Comparison of ENCODE assay signal across 10 mouse cellular contexts in genomic region chr17:25064351-25064750, GRCm38 (mm10). TPM values are rescaled to one million over a fixed set of nuclear protein-coding genes. Genes with fewer than 3 reads are reported as not detected.
DNase-seq lines count a peak whose midpoint lies in the region; ATAC-seq and TF ChIP-seq lines count a peak whose summit lies in the region.
"Had no signal": no experiment of that assay in that cellular context is flagged by ENCODE, and none has a peak within 500 bp of the region (broad histone marks: within the 10 kb centered on the region; RNA-seq: fewer than 3 reads in every experiment).

No protein-coding gene starts in this region.

- no peak overlapping the region for H3K9ac ChIP-seq in intestine, embryonic 15.5 days
- H3K9ac ChIP-seq in lung, embryonic 16.5 days (ENCODE audit: low read length) = no peak overlapping the region
- H3K9ac ChIP-seq in forebrain, embryonic 12.5 days = no peak overlapping the region

- no peak for TF ChIP-seq CTCF in left cerebral cortex, adult 2 months (IDR thresholded peaks at IDR 0.05)

- intact Hi-C loops in left cerebral cortex, adult 2 months (cut with DNase I) = no loop called here
- intact Hi-C loops in left cerebral cortex, postnatal 25 days (cut with DNase I) = no loop called here

- peak overlapping the region; percentile 50 for H3K27ac ChIP-seq in left cerebral cortex, adult 2 months
- 0 out of 2 replicates have a peak overlapping the region, but pooled peaks have one; percentile 9 for H3K27ac ChIP-seq in intestine, embryonic 15.5 days
- peak overlapping the region; percentile 55; the same call in 1 of the 2 replicates for H3K27ac ChIP-seq in lung, embryonic 16.5 days (ENCODE audit: low read length)
- no peak overlapping the region for H3K27ac ChIP-seq in forebrain, embryonic 12.5 days

- H3K36me3 ChIP-seq in intestine, embryonic 15.5 days = peaks cover 13% of the 10 kb centered on the region; the same call in 1 of the 2 replicates
- H3K36me3 ChIP-seq in lung, embryonic 16.5 days (ENCODE audit: control insufficient read depth, insufficient read depth, low read length) = peaks cover 21% of the 10 kb centered on the region
- peaks cover 22% of the 10 kb centered on the region for H3K36me3 ChIP-seq in forebrain, embryonic 12.5 days (replicated peaks)

- no peak overlapping the region for H3K4me3 ChIP-seq in left cerebral cortex, adult 2 months
- no peak overlapping the region for H3K4me3 ChIP-seq in intestine, embryonic 15.5 days (replicated peaks)
- no peak overlapping the region for H3K4me3 ChIP-seq in lung, embryonic 16.5 days (ENCODE audit: low read length)
- H3K4me3 ChIP-seq in forebrain, embryonic 12.5 days (replicated peaks) = no peak overlapping the region
- H3K4me3 ChIP-seq: erythroblast, embryonic 14.5 days had no signal

- no peaks in the 10 kb centered on the region for H3K9me3 ChIP-seq in intestine, embryonic 15.5 days
- no peaks in the 10 kb centered on the region for H3K9me3 ChIP-seq in lung, embryonic 16.5 days (ENCODE audit: control insufficient read depth, low read length)
- no peaks in the 10 kb centered on the region for H3K9me3 ChIP-seq in forebrain, embryonic 12.5 days

- H3K4me2 ChIP-seq in intestine, embryonic 15.5 days (replicated peaks) = no peak overlapping the region
- no peak overlapping the region for H3K4me2 ChIP-seq in lung, embryonic 16.5 days (ENCODE audit: low read depth, low read length)
- H3K4me2 ChIP-seq in forebrain, embryonic 12.5 days = no peak overlapping the region

- no peak for ATAC-seq in intestine, embryonic 15.5 days
- ATAC-seq in lung, embryonic 16.5 days (ENCODE audit: low read depth) = peak; percentile 70
- ATAC-seq in forebrain, embryonic 12.5 days (ENCODE audit: low FRiP score) = no peak

- H3K4me1 ChIP-seq in intestine, embryonic 15.5 days (replicated peaks) = no peaks in the 10 kb centered on the region
- peaks cover 9% of the 10 kb centered on the region for H3K4me1 ChIP-seq in lung, embryonic 16.5 days (replicated peaks; ENCODE audit: control insufficient read depth, insufficient read depth, low read length)
- H3K4me1 ChIP-seq in forebrain, embryonic 12.5 days = no peaks in the 10 kb centered on the region

- no peak for DNase-seq in left cerebral cortex, adult 2 months (ENCODE audit: extremely low spot score in 1 of 2, low spot score in 2 of 2)
- DNase-seq in left cerebral cortex, postnatal 25 days (ENCODE audit: low spot score in 2 of 2) = no peak
- peak; percentile 46 for DNase-seq in gastrocnemius, postnatal 10 days
- no peak for DNase-seq in frontal cortex, adult 2 months (ENCODE audit: extremely low spot score in 1 of 2, low spot score in 1 of 2)
- DNase-seq in layer of hippocampus, postnatal 36 days = no peak
- DNase-seq: thymus, postnatal 14 days had no signal

- no peaks in the 10 kb centered on the region for H3K27me3 ChIP-seq in intestine, embryonic 15.5 days (replicated peaks)
- H3K27me3 ChIP-seq in lung, embryonic 16.5 days (ENCODE audit: control insufficient read depth, insufficient read depth, low read depth, low read length) = no peaks in the 10 kb centered on the region
- no peaks in the 10 kb centered on the region for H3K27me3 ChIP-seq in forebrain, embryonic 12.5 days

- WGBS in intestine, embryonic 15.5 days = 69% methylated on average over 9 of the region's 9 CpGs
- WGBS in lung, embryonic 16.5 days = 38% methylated on average over 9 of the region's 9 CpGs
- WGBS in forebrain, embryonic 12.5 days = 81% methylated on average over 9 of the region's 9 CpGs

RNA-seq across cellular contexts. Expression of gene Tmem204, which starts 19.0 kb away (rescaled TPM):
- 10 to 100 TPM in 1 of 2 experiments, 1 to 10 TPM in 1; 9.5 to 11.1 TPM for total RNA-seq in left cerebral cortex, adult 2 months (2021)
- 10 to 100 TPM; 10.5 to 11.8 TPM for total RNA-seq in left cerebral cortex, postnatal 25 days (2021)
- total RNA-seq in gastrocnemius, postnatal 10 days (2021) = 10 to 100 TPM; 16.0 to 16.5 TPM
- 22.8 and 23.2 TPM in 2 replicates for polyA plus RNA-seq in intestine, embryonic 15.5 days (2015; fragmentation: Nextera tagmentation; extraction: Ambion mirVana)
- polyA plus RNA-seq in lung, embryonic 16.5 days (2015; fragmentation: Nextera tagmentation; extraction: Ambion mirVana) = 108 and 122 TPM in 2 replicates
- polyA plus RNA-seq in frontal cortex, adult 2 months (2012; rRNA removed) = 16.2 and 16.3 TPM in 2 replicates
- polyA plus RNA-seq in forebrain, embryonic 12.5 days (2016; fragmentation: Nextera tagmentation; extraction: Ambion mirVana) = 8.2 and 9.1 TPM in 2 replicates
- 1 to 10 TPM; 7.7 to 8.2 TPM for total RNA-seq in layer of hippocampus, postnatal 36 days (2021)
- polyA plus RNA-seq: erythroblast, embryonic 14.5 days had no signal

RNA-seq across cellular contexts. Expression of gene Ift140, which starts 48.5 kb away (rescaled TPM):
- 10 to 100 TPM; 17.9 to 21.0 TPM for total RNA-seq in left cerebral cortex, adult 2 months (2021)
- 10 to 100 TPM; 21.9 to 23.0 TPM for total RNA-seq in left cerebral cortex, postnatal 25 days (2021)
- 1 to 10 TPM; 6.3 to 7.3 TPM for total RNA-seq in gastrocnemius, postnatal 10 days (2021)
- polyA plus RNA-seq in intestine, embryonic 15.5 days (2015; fragmentation: Nextera tagmentation; extraction: Ambion mirVana) = 12.3 and 14.8 TPM in 2 replicates
- polyA plus RNA-seq in lung, embryonic 16.5 days (2015; fragmentation: Nextera tagmentation; extraction: Ambion mirVana) = 16.8 and 17.1 TPM in 2 replicates
- polyA plus RNA-seq in frontal cortex, adult 2 months (2012; rRNA removed) = 19.0 and 23.6 TPM in 2 replicates
- 28.1 and 31.8 TPM in 2 replicates for polyA plus RNA-seq in forebrain, embryonic 12.5 days (2016; fragmentation: Nextera tagmentation; extraction: Ambion mirVana)
- 10 to 100 TPM; 23.8 to 24.0 TPM for total RNA-seq in layer of hippocampus, postnatal 36 days (2021)

RNA-seq across cellular contexts. Expression of gene Cramp1l, which starts 48.8 kb away (rescaled TPM):
- 10 to 100 TPM; 31.9 to 33.9 TPM for total RNA-seq in left cerebral cortex, adult 2 months (2021)
- total RNA-seq in left cerebral cortex, postnatal 25 days (2021) = 10 to 100 TPM; 25.7 to 26.6 TPM
- 1 to 10 TPM; 9.1 to 9.9 TPM for total RNA-seq in gastrocnemius, postnatal 10 days (2021)
- polyA plus RNA-seq in intestine, embryonic 15.5 days (2015; fragmentation: Nextera tagmentation; extraction: Ambion mirVana) = 5.2 and 5.3 TPM in 2 replicates
- polyA plus RNA-seq in lung, embryonic 16.5 days (2015; fragmentation: Nextera tagmentation; extraction: Ambion mirVana) = 5.0 and 5.7 TPM in 2 replicates
- polyA plus RNA-seq in frontal cortex, adult 2 months (2012; rRNA removed) = 21.5 and 22.2 TPM in 2 replicates
- 12.8 and 14.6 TPM in 2 replicates for polyA plus RNA-seq in forebrain, embryonic 12.5 days (2016; fragmentation: Nextera tagmentation; extraction: Ambion mirVana)
- 10 to 100 TPM; 27.2 to 28.3 TPM for total RNA-seq in layer of hippocampus, postnatal 36 days (2021)

RNA-seq across cellular contexts. Expression of gene Telo2, which starts 51.4 kb away (rescaled TPM):
- total RNA-seq in left cerebral cortex, adult 2 months (2021) = 10 to 100 TPM; 25.8 to 30.7 TPM
- total RNA-seq in left cerebral cortex, postnatal 25 days (2021) = 10 to 100 TPM; 26.3 to 28.7 TPM
- total RNA-seq in gastrocnemius, postnatal 10 days (2021) = 10 to 100 TPM; 13.0 to 16.1 TPM
- 34.0 and 39.3 TPM in 2 replicates for polyA plus RNA-seq in intestine, embryonic 15.5 days (2015; fragmentation: Nextera tagmentation; extraction: Ambion mirVana)
- 42.4 and 49.6 TPM in 2 replicates for polyA plus RNA-seq in lung, embryonic 16.5 days (2015; fragmentation: Nextera tagmentation; extraction: Ambion mirVana)
- 19.0 and 27.2 TPM in 2 replicates for polyA plus RNA-seq in frontal cortex, adult 2 months (2012; rRNA removed)
- polyA plus RNA-seq in forebrain, embryonic 12.5 days (2016; fragmentation: Nextera tagmentation; extraction: Ambion mirVana) = 42.4 and 47.5 TPM in 2 replicates
- total RNA-seq in layer of hippocampus, postnatal 36 days (2021) = 10 to 100 TPM; 36.6 to 37.8 TPM

RNA-seq across cellular contexts. Expression of gene Ptx4, which starts 56.2 kb away (rescaled TPM):
- under 1 TPM; 0.33 to 0.63 TPM for total RNA-seq in left cerebral cortex, adult 2 months (2021)
- total RNA-seq in left cerebral cortex, postnatal 25 days (2021) = under 1 TPM; 0.46 to 0.76 TPM
- 1 to 10 TPM; 7.3 to 8.7 TPM for total RNA-seq in gastrocnemius, postnatal 10 days (2021)
- polyA plus RNA-seq in intestine, embryonic 15.5 days (2015; fragmentation: Nextera tagmentation; extraction: Ambion mirVana) = 0.15 and 0.25 TPM in 2 replicates
- 0.19 TPM in 1 of 2 replicates, not detected in the other for polyA plus RNA-seq in lung, embryonic 16.5 days (2015; fragmentation: Nextera tagmentation; extraction: Ambion mirVana)
- polyA plus RNA-seq in frontal cortex, adult 2 months (2012; rRNA removed) = 0.08 and 0.16 TPM in 2 replicates
- polyA plus RNA-seq in forebrain, embryonic 12.5 days (2016; fragmentation: Nextera tagmentation; extraction: Ambion mirVana) = 0.18 TPM in 1 of 2 replicates, not detected in the other
- total RNA-seq in layer of hippocampus, postnatal 36 days (2021) = 1 to 10 TPM; 2.3 to 2.5 TPM
- polyA plus RNA-seq: erythroblast, embryonic 14.5 days had no signal
